Mouse (Mus musculus) kidney, postnatal 14 days (tissue): ENCODE results near the gene Gm49320.

Experiments
- DNase-seq: peaks from one replicate; pipeline ENCODE4 v3.0.0; 2022; ENCODE audit warnings: mixed read lengths

Gene Gm49320

GRCm38 (mm10) chr8:4238434-4239192, at the start of gene Gm49320, which contains the start of gene Map2k7:
TSS of gene Gm49320 (plus strand) at chr8:4238865.
TSS of gene Map2k7 (plus strand) at chr8:4238740.
- DNase-seq = peak; percentile 100

- DNase-seq = no peak
These were observed 49.5 kb upstream of the Gm49320 start for GRCm38 (mm10) chr8:4189031-4189722.

- no peak for DNase-seq
These were observed 46.4 kb upstream of the Gm49320 start for GRCm38 (mm10) chr8:4192305-4192704.

GRCm38 (mm10) chr8:4192807-4193587, 45.7 kb upstream of the Gm49320 start:
- DNase-seq = peak; percentile 90

- no peak for DNase-seq
These were observed 45.1 kb upstream of the Gm49320 start for GRCm38 (mm10) chr8:4193588-4193894.

GRCm38 (mm10) chr8:4201321-4201720, 37.3 kb upstream of the Gm49320 start:
- no peak for DNase-seq

GRCm38 (mm10) chr8:4205246-4206123, 33.2 kb upstream of the Gm49320 start:
- DNase-seq = no peak

GRCm38 (mm10) chr8:4206182-4207015, 32.3 kb upstream of the Gm49320 start:
- no peak for DNase-seq

- no peak for DNase-seq
These were observed 31.7 kb upstream of the Gm49320 start for GRCm38 (mm10) chr8:4207016-4207350.

- DNase-seq = no peak
These were observed 27.6 kb upstream of the Gm49320 start for GRCm38 (mm10) chr8:4211097-4211496.

GRCm38 (mm10) chr8:4212809-4213209, 25.9 kb upstream of the Gm49320 start:
- peak; percentile 15 for DNase-seq

- peak; percentile 51 for DNase-seq
These were observed 25.3 kb upstream of the Gm49320 start for GRCm38 (mm10) chr8:4213210-4214005.

- DNase-seq = peak; percentile 39
These were observed 24.4 kb upstream of the Gm49320 start for GRCm38 (mm10) chr8:4214006-4214980.

GRCm38 (mm10) chr8:4216296-4216695, 22.4 kb upstream of the Gm49320 start:
- no peak for DNase-seq

- DNase-seq = no peak
These were observed 21.7 kb upstream of the Gm49320 start, which contains the start of gene Prr36 for GRCm38 (mm10) chr8:4216791-4217621. TSS of gene Prr36 (minus strand) at chr8:4217459.

- DNase-seq = no peak
These were observed 19.0 kb upstream of the Gm49320 start for GRCm38 (mm10) chr8:4219617-4220016.

GRCm38 (mm10) chr8:4222059-4222458, 16.6 kb upstream of the Gm49320 start:
- DNase-seq = no peak

- no peak for DNase-seq
These were observed 12.3 kb upstream of the Gm49320 start for GRCm38 (mm10) chr8:4226323-4226722.
